Mouse (Mus musculus) thymus, adult 18-20 months (tissue): Measurements from ENCODE around the gene Chd9.

Experiments
- DNase-seq, 2 experiments: peaks; one replicate each; pipeline ENCODE4 v3.0.0; 2022; ENCODE audit warnings: mixed read lengths in 2 of 2

The Chd9 gene

GRCm38 (mm10) chr8:90828181-90828986 is at the start of gene Chd9:
Gene Chd9, plus strand, starts transcription at chr8:90828352.
- DNase-seq = peak; percentile 93

GRCm38 (mm10) chr8:90791616-90792015 is 36.5 kb upstream of the Chd9 start:
- DNase-seq = no peak

- peak; percentile 16 to 35 for DNase-seq
These were observed 34.4 kb upstream of the Chd9 start for GRCm38 (mm10) chr8:90793710-90794109.

GRCm38 (mm10) chr8:90794990-90795861 is 32.9 kb upstream of the Chd9 start:
- DNase-seq = peak; percentile 58 to 74

GRCm38 (mm10) chr8:90799473-90799872 is 28.7 kb upstream of the Chd9 start:
- DNase-seq = no peak

- DNase-seq = no peak
These were observed 14.4 kb upstream of the Chd9 start for GRCm38 (mm10) chr8:90813602-90814320.

- DNase-seq = no peak
These were observed 11.9 kb upstream of the Chd9 start for GRCm38 (mm10) chr8:90816061-90816882.

GRCm38 (mm10) chr8:90817293-90817692 is 10.9 kb upstream of the Chd9 start, which contains the start of gene Gm19935:
Gene Gm19935, minus strand, starts transcription at chr8:90817393.
- DNase-seq = no peak

- DNase-seq = no peak
These were observed 8.4 kb upstream of the Chd9 start for GRCm38 (mm10) chr8:90819561-90820320.

GRCm38 (mm10) chr8:90820321-90820696 is 7.8 kb upstream of the Chd9 start:
- no peak for DNase-seq

GRCm38 (mm10) chr8:90822443-90822842 is 5.7 kb upstream of the Chd9 start:
- DNase-seq = no peak

- DNase-seq = no peak
These were observed 2.7 kb upstream of the Chd9 start for GRCm38 (mm10) chr8:90825459-90825871.

- no peak for DNase-seq
These were observed 1.0 kb downstream of the Chd9 start for GRCm38 (mm10) chr8:90828987-90829740.

- DNase-seq = no peak
These were observed 1.7 kb downstream of the Chd9 start for GRCm38 (mm10) chr8:90829825-90830224.

GRCm38 (mm10) chr8:90830980-90831379 is 2.8 kb downstream of the Chd9 start:
- DNase-seq = no peak

GRCm38 (mm10) chr8:90832576-90833289 is 4.6 kb downstream of the Chd9 start:
- DNase-seq = no peak

- no peak for DNase-seq
These were observed 5.6 kb downstream of the Chd9 start for GRCm38 (mm10) chr8:90833628-90834320.

- no peak for DNase-seq
These were observed 6.1 kb downstream of the Chd9 start for GRCm38 (mm10) chr8:90834321-90834672.

GRCm38 (mm10) chr8:90837440-90837839 is 9.3 kb downstream of the Chd9 start:
- no peak for DNase-seq
